Mouse (Mus musculus) MEL (cell line): ENCODE measurements around the gene Ptgis. TPM values are rescaled to one million over a fixed set of nuclear protein-coding genes. Genes with fewer than 3 reads are reported as not detected.

ENCODE experiments used
- DNase-seq: peaks from one replicate; pipeline ENCODE4 v3.0.0; 2011; ENCODE audit warnings: low read depth, low spot score
- H3K27ac ChIP-seq: 2 replicates; pipeline ENCODE4 v1.5.1; 2012; ENCODE audit warnings: low read depth, mild to moderate bottlenecking, control low read depth, low read length, moderate library complexity; ENCODE audit not compliant: control insufficient read depth
- H3K27me3 ChIP-seq, 2 experiments: fragments of 150-350 bp in 1 of 2; sonication (generic) in 1 of 2; 2 replicates each; pipeline ENCODE4 v1.6.1; 2012; ENCODE audit warnings: low read length in 2 of 2, mild to moderate bottlenecking in 2 of 2, improper control_type of control experiment in 1 of 2, moderate library complexity in 1 of 2; ENCODE audit not compliant: insufficient read depth in 2 of 2, control insufficient read depth in 1 of 2
- H3K36me3 ChIP-seq, 2 experiments: 2 replicates each; pipeline ENCODE4 v1.6.1; 2012 to 2014; ENCODE audit warnings: low read length in 2 of 2, improper control_type of control experiment in 1 of 2, inconsistent platforms in 1 of 2, mild to moderate bottlenecking in 1 of 2; ENCODE audit not compliant: insufficient read depth in 2 of 2, control insufficient read depth in 1 of 2
- H3K4me1 ChIP-seq, 2 experiments: fragments of 150-350 bp in 1 of 2; sonication (generic) in 1 of 2; 2 replicates each; pipeline ENCODE4 v1.6.1; 2012; ENCODE audit warnings: low read length in 2 of 2, improper control_type of control experiment in 1 of 2, mild to moderate bottlenecking in 1 of 2; ENCODE audit not compliant: insufficient read depth in 2 of 2, control insufficient read depth in 1 of 2
- H3K4me3 ChIP-seq, 2 experiments: fragments of 150-350 bp in 1 of 2; sonication (generic) in 1 of 2; 2 replicates each; pipeline ENCODE4 v1.5.1; 2012; ENCODE audit warnings: low read depth in 2 of 2, low read length in 2 of 2, mild to moderate bottlenecking in 2 of 2, moderate library complexity in 2 of 2, control low read depth in 1 of 2, improper control_type of control experiment in 1 of 2; ENCODE audit not compliant: control insufficient read depth in 1 of 2, insufficient read depth in 1 of 2
- H3K79me2 ChIP-seq: 2 replicates; pipeline ENCODE4 v1.6.1; 2012; ENCODE audit warnings: mild to moderate bottlenecking, low read length, moderate library complexity; ENCODE audit not compliant: control insufficient read depth, poor library complexity, insufficient read depth
- H3K9ac ChIP-seq: 2 replicates; pipeline ENCODE4 v1.6.1; 2012; ENCODE audit warnings: low read depth, mild to moderate bottlenecking, control low read depth, low read length, moderate library complexity; ENCODE audit not compliant: control insufficient read depth, poor library complexity, severe bottlenecking
- H3K9me3 ChIP-seq: fragments of 150-350 bp; sonication (generic); replicated peaks from 2 replicates; pipeline ENCODE4 v1.6.1; 2012; ENCODE audit warnings: mild to moderate bottlenecking, low read length, improper control_type of control experiment, moderate library complexity; ENCODE audit not compliant: insufficient read depth
- CHD1 ChIP-seq: IDR thresholded peaks from 2 replicates; pipeline ENCODE4 v1.6.1; 2012; ENCODE audit warnings: low read depth, mild to moderate bottlenecking, inconsistent platforms, low read length, improper control_type of control experiment
- ETS1 ChIP-seq: IDR thresholded peaks from 2 replicates; pipeline ENCODE4 v1.6.1; 2012; ENCODE audit warnings: low read depth, mild to moderate bottlenecking, inconsistent platforms, low read length, improper control_type of control experiment, moderate library complexity
- MAX ChIP-seq: IDR thresholded peaks from 2 replicates; pipeline ENCODE4 v1.6.1; 2011; ENCODE audit warnings: low read length, improper control_type of control experiment
- MEF2A ChIP-seq: IDR thresholded peaks from 2 replicates; pipeline ENCODE4 v1.6.1; 2014; ENCODE audit warnings: low read depth, mild to moderate bottlenecking, inconsistent platforms, low read length, improper control_type of control experiment; ENCODE audit not compliant: poor library complexity, insufficient replicate concordance, severe bottlenecking; ENCODE audit errors: extremely low read depth
- MXI1 ChIP-seq: IDR thresholded peaks from 2 replicates; pipeline ENCODE4 v1.6.1; 2011; ENCODE audit warnings: mild to moderate bottlenecking, low read depth, low read length, improper control_type of control experiment
- MYC ChIP-seq: IDR thresholded peaks from 2 replicates; pipeline ENCODE4 v1.6.1; 2011; ENCODE audit warnings: low read depth, mild to moderate bottlenecking, low read length, improper control_type of control experiment, moderate library complexity
- NELFE ChIP-seq: IDR thresholded peaks from 2 replicates; pipeline ENCODE4 v1.6.1; 2011; ENCODE audit warnings: low read depth, low read length, improper control_type of control experiment
- POLR2A ChIP-seq, 2 experiments: IDR thresholded peaks; 2 replicates each; pipeline ENCODE4 v1.6.1; 2011 to 2012; ENCODE audit warnings: low read length in 2 of 2, mild to moderate bottlenecking in 2 of 2, control low read depth in 1 of 2, improper control_type of control experiment in 1 of 2, low read depth in 1 of 2, moderate library complexity in 1 of 2; ENCODE audit not compliant: control insufficient read depth in 1 of 2, insufficient read depth in 1 of 2, poor library complexity in 1 of 2
- POLR2AphosphoS2 ChIP-seq: IDR thresholded peaks from 2 replicates; pipeline ENCODE4 v1.6.1; 2011; ENCODE audit warnings: low read length, improper control_type of control experiment
- RAD21 ChIP-seq: IDR thresholded peaks from 2 replicates; pipeline ENCODE4 v1.6.1; 2011; ENCODE audit warnings: mild to moderate bottlenecking, low read depth, low read length, improper control_type of control experiment
- SIN3A ChIP-seq: IDR thresholded peaks from 2 replicates; pipeline ENCODE4 v1.6.1; 2012; ENCODE audit warnings: low read length, improper control_type of control experiment, inconsistent platforms
- TAL1 ChIP-seq: IDR thresholded peaks from 2 replicates; pipeline ENCODE4 v1.6.1; 2012; ENCODE audit warnings: mild to moderate bottlenecking, inconsistent platforms, low read length, moderate library complexity, mixed read lengths
- UBTF ChIP-seq: IDR thresholded peaks from 2 replicates; pipeline ENCODE4 v1.6.1; 2012; ENCODE audit warnings: low read depth, mild to moderate bottlenecking, inconsistent platforms, low read length, improper control_type of control experiment, moderate library complexity, borderline replicate concordance; ENCODE audit not compliant: insufficient read depth
- USF2 ChIP-seq, 2 experiments: IDR thresholded peaks; 2 replicates each; pipeline ENCODE4 v1.6.1; 2011 to 2012; ENCODE audit warnings: improper control_type of control experiment in 2 of 2, low read length in 2 of 2, borderline replicate concordance in 1 of 2, inconsistent platforms in 1 of 2, low read depth in 1 of 2, mild to moderate bottlenecking in 1 of 2; ENCODE audit not compliant: insufficient read depth in 1 of 2
- ZMIZ1 ChIP-seq: IDR thresholded peaks from 2 replicates; pipeline ENCODE4 v1.6.1; 2012; ENCODE audit warnings: low read depth, mild to moderate bottlenecking, inconsistent platforms, low read length, improper control_type of control experiment, moderate library complexity
- ZNF384 ChIP-seq: IDR thresholded peaks from 2 replicates; pipeline ENCODE4 v1.6.1; 2012; ENCODE audit warnings: low read depth, mild to moderate bottlenecking, inconsistent platforms, low read length, improper control_type of control experiment
- polyA plus RNA-seq, 2 experiments: library from polyadenylated mRNA; stranded (reverse) in 1 of 2; unstranded in 1 of 2; fragments of >175 nt in 1 of 2; fragments of >200 nt in 1 of 2; gene quantifications; 2 replicates each; pipeline versions ENCODE4 v1.2.1 to v1.2.4; 2012; ENCODE audit warnings: low replicate concordance in 2 of 2, low read depth in 1 of 2; ENCODE audit not compliant: insufficient read length in 2 of 2, insufficient read depth in 1 of 2, missing spikeins in 1 of 2
- total RNA-seq: library from RNA; depleted of rRNA; stranded (reverse); fragments of 300-350 nt; gene quantifications from 2 replicates; pipeline ENCODE4 v1.2.3, GENCODE M21; 2012

Ptgis gene
- total and polyA plus RNA-seq, 3 experiments, result 7.3 to 12.7 TPM; not detected in 1

DNA sequence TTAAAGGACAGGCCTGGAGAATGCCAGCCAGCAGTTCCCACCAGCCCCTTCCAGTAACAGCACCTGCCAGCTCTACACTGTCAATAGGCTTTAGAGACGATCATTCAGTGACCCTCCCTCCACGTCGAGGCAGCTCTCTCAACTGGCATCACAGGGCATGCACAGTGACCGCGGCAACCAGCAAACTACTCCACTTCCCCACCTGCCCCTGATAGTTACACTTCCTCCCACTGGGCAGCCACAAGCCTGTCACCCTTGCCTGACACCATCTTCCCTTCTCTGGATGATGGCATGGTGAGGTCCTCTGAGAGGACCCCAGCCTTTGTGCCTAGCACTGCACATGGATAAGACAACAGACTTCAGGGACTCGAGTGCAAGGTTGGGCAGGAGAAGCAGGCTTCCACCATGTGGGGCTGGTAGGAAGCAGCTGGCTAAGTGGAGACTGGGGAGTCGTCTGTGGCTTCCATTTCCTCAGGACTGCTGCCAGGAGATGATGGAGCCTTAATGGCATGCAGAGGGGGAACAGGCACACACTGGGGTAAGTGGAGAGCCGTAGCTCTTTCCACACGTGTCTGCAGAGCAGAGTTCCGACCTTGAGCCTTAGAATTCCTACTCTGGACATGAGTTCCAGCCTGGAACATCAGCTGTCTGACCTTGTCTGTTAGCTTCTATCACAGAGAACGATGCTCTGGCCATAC lies 72.7 kb downstream of the Ptgis start:
- H3K27me3 ChIP-seq, result peaks cover 0 to 2% of the 10 kb centered on the region in 2 experiments; a peak in 3 of 4 replicates

DNA sequence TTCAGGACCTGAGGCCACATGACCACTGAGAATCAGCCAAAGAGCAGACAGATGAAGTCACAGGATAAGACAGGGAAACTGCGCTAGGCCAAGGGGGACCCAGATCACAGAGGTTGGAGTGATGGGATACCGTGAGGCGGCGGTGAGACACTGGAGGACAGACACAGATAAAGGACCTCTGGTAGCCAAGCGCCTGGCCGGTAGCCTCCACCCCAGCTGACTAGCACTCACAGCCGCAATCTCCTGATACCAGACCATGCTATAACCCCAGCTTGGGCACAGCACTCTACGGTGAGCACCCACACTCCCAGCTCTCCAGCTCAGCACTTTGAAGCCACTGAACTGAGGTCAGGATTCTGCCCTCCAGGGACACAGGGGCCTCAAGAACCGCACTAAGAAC lies 76.8 kb downstream of the Ptgis start:
- H3K9ac ChIP-seq, result no peak overlapping the region
- no peaks in the 10 kb centered on the region for H3K36me3 ChIP-seq
- TF ChIP-seq ZNF384 (no peak), TAL1 (no peak), RAD21 (no peak), ETS1 (no peak), USF2 (IDR thresholded peaks at IDR 0.05; ENCODE audit: borderline replicate concordance in 1 of 2, insufficient read depth in 1 of 2, low read depth in 1 of 2, low read length in 2 of 2) (no peak), SIN3A (no peak), POLR2AphosphoS2 (no peak), ZMIZ1 (no peak), CHD1 (no peak)
- H3K27ac ChIP-seq, result no peak overlapping the region
- H3K4me1 ChIP-seq, result no peaks in the 10 kb centered on the region
- H3K27me3 ChIP-seq, result peaks cover 0 to 2% of the 10 kb centered on the region in 2 experiments; a peak in 3 of 4 replicates
- no peaks in the 10 kb centered on the region for H3K9me3 ChIP-seq
- H3K79me2 ChIP-seq, result no peaks in the 10 kb centered on the region
- DNase-seq, result no peak
- no peak overlapping the region for H3K4me3 ChIP-seq

More for the DNA sequence above, 72.7 kb downstream of the Ptgis start:
- H3K4me3 ChIP-seq, result no peak overlapping the region
- no peaks in the 10 kb centered on the region for H3K79me2 ChIP-seq
- H3K4me1 ChIP-seq, result no peaks in the 10 kb centered on the region
- no peaks in the 10 kb centered on the region for H3K9me3 ChIP-seq
- H3K27ac ChIP-seq, result no peak overlapping the region
- TF ChIP-seq POLR2A (IDR thresholded peaks at IDR 0.05; ENCODE audit: control insufficient read depth in 1 of 2, insufficient read depth in 1 of 2, low read depth in 1 of 2, low read length in 2 of 2, poor library complexity in 1 of 2) (no peak), UBTF (no peak), MEF2A (no peak), MAX (no peak), USF2 (IDR thresholded peaks at IDR 0.05; ENCODE audit: borderline replicate concordance in 1 of 2, insufficient read depth in 1 of 2, low read depth in 1 of 2, low read length in 2 of 2) (no peak), NELFE (no peak), MYC (no peak), MXI1 (no peak), ETS1 (no peak)
- TF ChIP-seq, all 39 proteins: peak for 0
- Histone ChIP-seq H3K36me3 (no peaks in the 10 kb centered on the region), H3K9ac (no peak overlapping the region)
- DNase-seq, result no peak
